Mouse (Mus musculus): ENCODE data around the gene Dnase2a.

The Dnase2a gene

GRCm38 (mm10) chr8:84937620-84938485 is 29.5 kb downstream of the Dnase2a start:
- no peak for DNase-seq

- no peak for DNase-seq
Observed at GRCm38 (mm10) chr8:84943699-84944098, 35.3 kb downstream of the Dnase2a start.

- peak; percentile 59 for DNase-seq
Observed at GRCm38 (mm10) chr8:84944478-84945160, 36.3 kb downstream of the Dnase2a start.

- no peak for DNase-seq
Observed at GRCm38 (mm10) chr8:84945235-84945632, 36.9 kb downstream of the Dnase2a start.

GRCm38 (mm10) chr8:84945633-84946527 is 37.5 kb downstream of the Dnase2a start:
- no peak for DNase-seq

- no peak for DNase-seq
Observed at GRCm38 (mm10) chr8:84946528-84947240, 38.3 kb downstream of the Dnase2a start, which contains the start of gene Rtbdn. Rtbdn (plus strand) TSS chr8:84946991.

- DNase-seq, result peak; percentile 61
Observed at GRCm38 (mm10) chr8:84947241-84947545, 38.8 kb downstream of the Dnase2a start.

- no peak for DNase-seq
Observed at GRCm38 (mm10) chr8:84949753-84950152, 41.4 kb downstream of the Dnase2a start.

- peak; percentile 77 for DNase-seq
Observed at GRCm38 (mm10) chr8:84952612-84953255, 44.4 kb downstream of the Dnase2a start.

- peak; percentile 78 for DNase-seq
Observed at GRCm38 (mm10) chr8:84956768-84957167, 48.4 kb downstream of the Dnase2a start.

GRCm38 (mm10) chr8:84959811-84960210 is 51.5 kb downstream of the Dnase2a start:
- no peak for DNase-seq

- no peak for DNase-seq
Observed at GRCm38 (mm10) chr8:84963952-84964351, 55.6 kb downstream of the Dnase2a start.

GRCm38 (mm10) chr8:84965731-84966291 is 57.5 kb downstream of the Dnase2a start:
- peak; percentile 98 for DNase-seq

- DNase-seq, result no peak
Observed at GRCm38 (mm10) chr8:84966603-84967002, 58.2 kb downstream of the Dnase2a start.

- DNase-seq, result no peak
Observed at GRCm38 (mm10) chr8:84967532-84968304, 59.4 kb downstream of the Dnase2a start.

GRCm38 (mm10) chr8:84968650-84969049 is 60.3 kb downstream of the Dnase2a start:
- no peak for DNase-seq

- peak; percentile 80 for DNase-seq
Observed at GRCm38 (mm10) chr8:84969241-84970134, 61.1 kb downstream of the Dnase2a start, which contains the start of the genes Gm49661, Prdx2 and Rnaseh2a. Gm49661 (minus strand) TSS chr8:84969433. Prdx2 (plus strand) TSS chr8:84969587. Rnaseh2a (minus strand) TSS chr8:84969767.

GRCm38 (mm10) chr8:84970135-84970790 is 61.9 kb downstream of the Dnase2a start:
- no peak for DNase-seq

GRCm38 (mm10) chr8:84970913-84971312 is 62.6 kb downstream of the Dnase2a start:
- no peak for DNase-seq
